Mouse (Mus musculus) urinary bladder, adult 2 months (tissue): ENCODE data around the gene Cabp7. TPM values are rescaled to one million over a fixed set of nuclear protein-coding genes. Genes with fewer than 3 reads are reported as not detected.

Experiments
- DNase-seq: peaks from one replicate; pipeline ENCODE4 v3.0.0; 2022; ENCODE audit warnings: low spot score
- polyA plus RNA-seq: library from polyadenylated mRNA; depleted of rRNA; stranded (reverse); fragments of >200 nt; gene quantifications from 2 replicates; pipeline ENCODE4 v1.2.3, GENCODE M21; 2012; rRNA removed

Gene Cabp7
- polyA plus RNA-seq, 1 experiment: 0.65 TPM

- DNase-seq: peak; percentile 91
Measured at GRCm38 (mm10) chr11:4704072-4704964, 42.3 kb downstream of the Cabp7 start, which contains the start of the genes Uqcr10 and Zmat5. Gene Uqcr10, minus strand, starts transcription at chr11:4704342. Gene Zmat5, plus strand, starts transcription at chr11:4704678.

GRCm38 (mm10) chr11:4703688-4704071 lies 42.9 kb downstream of the Cabp7 start:
- DNase-seq: no peak

- DNase-seq: no peak
Measured at GRCm38 (mm10) chr11:4700726-4701125, 45.9 kb downstream of the Cabp7 start.

- DNase-seq: no peak
Measured at GRCm38 (mm10) chr11:4697043-4697983, 49.3 kb downstream of the Cabp7 start.

GRCm38 (mm10) chr11:4692162-4692561 lies 54.4 kb downstream of the Cabp7 start:
- DNase-seq: no peak

- DNase-seq: no peak
Measured at GRCm38 (mm10) chr11:4691213-4691612, 55.4 kb downstream of the Cabp7 start.

- DNase-seq: no peak
Measured at GRCm38 (mm10) chr11:4690353-4690752, 56.2 kb downstream of the Cabp7 start.

GRCm38 (mm10) chr11:4688632-4689380 lies 57.8 kb downstream of the Cabp7 start:
- no peak for DNase-seq

- DNase-seq: no peak
Measured at GRCm38 (mm10) chr11:4687874-4688273, 58.7 kb downstream of the Cabp7 start.

- DNase-seq: no peak
Measured at GRCm38 (mm10) chr11:4687027-4687426, 59.6 kb downstream of the Cabp7 start.

Other genes with a start within 250 kb of the Cabp7 start
- 46.3 and 50.0 TPM in 2 replicates for gene Mtmr3, start 151.9 kb downstream of the Cabp7 start, polyA plus RNA-seq
- gene Gm11032, start 126.7 kb downstream of the Cabp7 start, polyA plus RNA-seq: not detected in 2 replicates
- 35.0 and 39.9 TPM in 2 replicates for gene Ascc2, start 109.0 kb downstream of the Cabp7 start, polyA plus RNA-seq
- 1,105 and 1,175 TPM in 2 replicates for gene Uqcr10, start 42.4 kb downstream of the Cabp7 start, polyA plus RNA-seq
- gene Zmat5, start 42.1 kb downstream of the Cabp7 start, polyA plus RNA-seq: 64.8 and 77.0 TPM in 2 replicates
- 46.5 and 50.9 TPM in 2 replicates for gene Nf2, start 102.8 kb upstream of the Cabp7 start, polyA plus RNA-seq
- gene Nipsnap1, start 127.2 kb upstream of the Cabp7 start, polyA plus RNA-seq: 20.6 and 21.4 TPM in 2 replicates
- gene Thoc5, start 148.5 kb upstream of the Cabp7 start, polyA plus RNA-seq: 34.2 and 35.6 TPM in 2 replicates
- gene Nefh, start 201.3 kb upstream of the Cabp7 start, polyA plus RNA-seq: 0.26 and 0.40 TPM in 2 replicates
- gene Ap1b1, start 240.0 kb upstream of the Cabp7 start, polyA plus RNA-seq: 61.9 and 63.1 TPM in 2 replicates